Mouse (Mus musculus) neural tube, embryonic 15.5 days (tissue): ENCODE measurements around the gene Gm7073. TPM values are rescaled to one million over a fixed set of nuclear protein-coding genes. Genes with fewer than 3 reads are reported as not detected.

ENCODE experiments used
- ATAC-seq: fragments of 200-750 bp; cut with Nextera tagmentation; 2 replicates; pipeline ENCODE4 v1.8.0; 2017; ENCODE audit warnings: mild to moderate bottlenecking, moderate TSS enrichment, moderate library complexity; ENCODE audit not compliant: low FRiP score
- H3K27ac ChIP-seq: fragments of 300-500 bp; sonication (generic); replicated peaks from 2 replicates; pipeline ENCODE4 v1.5.1; 2015; ENCODE audit warnings: mild to moderate bottlenecking, inconsistent platforms
- H3K27me3 ChIP-seq: fragments of 300-500 bp; sonication (generic); replicated peaks from 2 replicates; pipeline ENCODE4 v1.6.1; 2015; ENCODE audit warnings: inconsistent platforms
- H3K36me3 ChIP-seq: fragments of 300-500 bp; sonication (generic); 2 replicates; pipeline ENCODE4 v1.6.1; 2015; ENCODE audit warnings: inconsistent platforms
- H3K4me1 ChIP-seq: fragments of 300-500 bp; sonication (generic); 2 replicates; pipeline ENCODE4 v1.6.1; 2015; ENCODE audit warnings: inconsistent platforms
- H3K4me2 ChIP-seq: fragments of 300-500 bp; sonication (generic); 2 replicates; pipeline ENCODE4 v1.6.1; 2015; ENCODE audit warnings: inconsistent platforms, mild to moderate bottlenecking, moderate library complexity
- H3K4me3 ChIP-seq: fragments of 300-500 bp; sonication (generic); replicated peaks from 2 replicates; pipeline ENCODE4 v1.5.1; 2015; ENCODE audit warnings: mild to moderate bottlenecking, inconsistent platforms
- H3K9ac ChIP-seq: fragments of 300-500 bp; sonication (generic); replicated peaks from 2 replicates; pipeline ENCODE4 v1.6.1; 2015; ENCODE audit warnings: mild to moderate bottlenecking, inconsistent platforms
- H3K9me3 ChIP-seq: fragments of 300-500 bp; sonication (generic); replicated peaks from 2 replicates; pipeline ENCODE4 v1.6.1; 2016; ENCODE audit warnings: inconsistent platforms
- WGBS: fragments of 180-500 bp; shearing (Covaris S2); methylation state at CpG from one replicate; pipeline ENCODE4 v1.1.7; 2015; ENCODE audit warnings: mixed read lengths; 5-methylcytosine and 5-hydroxymethylcytosine counted together
- polyA plus RNA-seq: library from polyadenylated mRNA; unstranded; fragments of >200 nt; fragmentation: Nextera tagmentation; extraction: Ambion mirVana; gene quantifications from 2 replicates; pipeline ENCODE4 v1.2.1, GENCODE M21; 2015

Gm7073 gene
- polyA plus RNA-seq, 1 experiment from 2014 or later = not detected

- Histone ChIP-seq H3K4me3 (no peak overlapping the region), H3K4me1 (no peaks in the 10 kb centered on the region), H3K9ac (no peak overlapping the region), H3K4me2 (no peak overlapping the region), H3K36me3 (no peaks in the 10 kb centered on the region), H3K27me3 (no peaks in the 10 kb centered on the region), H3K27ac (no peak overlapping the region), H3K9me3 (no peaks in the 10 kb centered on the region)
- no peak for ATAC-seq
Measured at GRCm38 (mm10) chrX:60495308-60495707, 43.7 kb downstream of the Gm7073 start.

- no peak overlapping the region for H3K27ac ChIP-seq
- WGBS = 16% methylated on average over 2 of the region's 2 CpGs
- H3K4me3 ChIP-seq = no peak overlapping the region
Measured at GRCm38 (mm10) chrX:60463786-60464185, 75.3 kb downstream of the Gm7073 start.

GRCm38 (mm10) chrX:60414563-60415111, 124.4 kb downstream of the Gm7073 start:
- Histone ChIP-seq H3K4me2 (no peak overlapping the region), H3K9ac (no peak overlapping the region), H3K27ac (no peak overlapping the region), H3K27me3 (no peaks in the 10 kb centered on the region), H3K4me3 (no peak overlapping the region), H3K9me3 (no peaks in the 10 kb centered on the region), H3K36me3 (no peaks in the 10 kb centered on the region), H3K4me1 (no peaks in the 10 kb centered on the region)
- WGBS = 71% methylated on average over 4 of the region's 4 CpGs
- ATAC-seq = no peak

More at GRCm38 (mm10) chrX:60463786-60464185, 75.3 kb downstream of the Gm7073 start:
- no peak for ATAC-seq
- no peaks in the 10 kb centered on the region for H3K36me3 ChIP-seq
- H3K4me2 ChIP-seq = no peak overlapping the region
- H3K9me3 ChIP-seq = no peaks in the 10 kb centered on the region
- no peak overlapping the region for H3K9ac ChIP-seq
- H3K4me1 ChIP-seq = no peaks in the 10 kb centered on the region
- H3K27me3 ChIP-seq = no peaks in the 10 kb centered on the region

GRCm38 (mm10) chrX:60405681-60406080, 133.4 kb downstream of the Gm7073 start:
- no peak overlapping the region for H3K4me3 ChIP-seq
- H3K9me3 ChIP-seq = no peaks in the 10 kb centered on the region
- ATAC-seq = no peak
- H3K9ac ChIP-seq = no peak overlapping the region
- no peak overlapping the region for H3K4me2 ChIP-seq
- H3K36me3 ChIP-seq = no peaks in the 10 kb centered on the region
- no peak overlapping the region for H3K27ac ChIP-seq
- no peaks in the 10 kb centered on the region for H3K27me3 ChIP-seq
- WGBS = 56% methylated on average over 4 of the region's 4 CpGs
- peaks cover 9% of the 10 kb centered on the region; the same call in 1 of the 2 replicates for H3K4me1 ChIP-seq

- Histone ChIP-seq H3K4me3 (peak overlapping the region; percentile 68), H3K9me3 (no peaks in the 10 kb centered on the region), H3K27ac (peak overlapping the region; percentile 87), H3K36me3 (no peaks in the 10 kb centered on the region), H3K4me2 (peak overlapping the region; percentile 38), H3K4me1 (peaks cover 9% of the 10 kb centered on the region; the same call in 1 of the 2 replicates), H3K27me3 (no peaks in the 10 kb centered on the region), H3K9ac (peak overlapping the region; percentile 72)
- peak; percentile 96 for ATAC-seq
- WGBS = 16% methylated on average over 14 of the region's 17 CpGs
Measured at GRCm38 (mm10) chrX:60404668-60405044, 134.4 kb downstream of the Gm7073 start.

- no peaks in the 10 kb centered on the region for H3K9me3 ChIP-seq
- H3K4me3 ChIP-seq = peak overlapping the region; percentile 68
- peaks cover 9% of the 10 kb centered on the region; the same call in 1 of the 2 replicates for H3K4me1 ChIP-seq
- H3K36me3 ChIP-seq = no peaks in the 10 kb centered on the region
- H3K27ac ChIP-seq = peak overlapping the region; percentile 87
- WGBS = 22% methylated on average over 53 of the region's 126 CpGs
- ATAC-seq = peak; percentile 86
- H3K4me2 ChIP-seq = peak overlapping the region; percentile 60
- H3K27me3 ChIP-seq = no peaks in the 10 kb centered on the region
- peak overlapping the region; percentile 72 for H3K9ac ChIP-seq
Measured at GRCm38 (mm10) chrX:60403764-60404667, 135.0 kb downstream of the Gm7073 start.

- Histone ChIP-seq H3K27ac (peak overlapping the region; percentile 60; the same call in 1 of the 2 replicates), H3K9me3 (no peaks in the 10 kb centered on the region), H3K4me3 (peak overlapping the region; percentile 68), H3K27me3 (no peaks in the 10 kb centered on the region), H3K4me1 (peaks cover 9% of the 10 kb centered on the region; the same call in 1 of the 2 replicates), H3K36me3 (no peaks in the 10 kb centered on the region), H3K4me2 (peak overlapping the region; percentile 60), H3K9ac (peak overlapping the region; percentile 72)
- WGBS = 13% methylated on average over 41 of the region's 46 CpGs
- peak; percentile 19 for ATAC-seq
Measured at GRCm38 (mm10) chrX:60403062-60403763, 135.8 kb downstream of the Gm7073 start.

GRCm38 (mm10) chrX:60394292-60394691, 144.8 kb downstream of the Gm7073 start:
- Histone ChIP-seq H3K4me2 (no peak overlapping the region), H3K9me3 (no peaks in the 10 kb centered on the region), H3K4me3 (no peak overlapping the region), H3K4me1 (no peaks in the 10 kb centered on the region), H3K36me3 (no peaks in the 10 kb centered on the region), H3K27me3 (no peaks in the 10 kb centered on the region), H3K27ac (no peak overlapping the region), H3K9ac (no peak overlapping the region)
- no peak for ATAC-seq
- WGBS = 65% methylated on average over 4 of the region's 4 CpGs

- no peak overlapping the region for H3K9ac ChIP-seq
- H3K4me1 ChIP-seq = no peaks in the 10 kb centered on the region
- ATAC-seq = no peak
- H3K9me3 ChIP-seq = no peaks in the 10 kb centered on the region
- H3K4me2 ChIP-seq = no peak overlapping the region
- no peak overlapping the region for H3K27ac ChIP-seq
- no peaks in the 10 kb centered on the region for H3K36me3 ChIP-seq
- no peaks in the 10 kb centered on the region for H3K27me3 ChIP-seq
- WGBS = 100% methylated on average over 1 of the region's 1 CpGs
- no peak overlapping the region for H3K4me3 ChIP-seq
Measured at GRCm38 (mm10) chrX:60386852-60387251, 152.2 kb downstream of the Gm7073 start.
